Mouse (Mus musculus) brain, embryonic 14.5 days (tissue): ENCODE measurements around the gene Cdc40.

Source experiments
- CTCF ChIP-seq: fragments of 200-500 bp; IDR thresholded peaks from 2 replicates; pipeline ENCODE4 v1.5.1; 2012; ENCODE audit warnings: inconsistent platforms, mild to moderate bottlenecking, moderate library complexity, borderline replicate concordance; ENCODE audit not compliant: insufficient read depth, insufficient read length; ENCODE audit errors: extremely low read depth
- POLR2A ChIP-seq: fragments of 200-500 bp; IDR thresholded peaks from 2 replicates; pipeline ENCODE4 v1.6.1; 2012; ENCODE audit warnings: mild to moderate bottlenecking, inconsistent platforms, borderline replicate concordance; ENCODE audit not compliant: poor library complexity, insufficient read depth, insufficient read length, severe bottlenecking; ENCODE audit errors: extremely low read depth

DNA sequence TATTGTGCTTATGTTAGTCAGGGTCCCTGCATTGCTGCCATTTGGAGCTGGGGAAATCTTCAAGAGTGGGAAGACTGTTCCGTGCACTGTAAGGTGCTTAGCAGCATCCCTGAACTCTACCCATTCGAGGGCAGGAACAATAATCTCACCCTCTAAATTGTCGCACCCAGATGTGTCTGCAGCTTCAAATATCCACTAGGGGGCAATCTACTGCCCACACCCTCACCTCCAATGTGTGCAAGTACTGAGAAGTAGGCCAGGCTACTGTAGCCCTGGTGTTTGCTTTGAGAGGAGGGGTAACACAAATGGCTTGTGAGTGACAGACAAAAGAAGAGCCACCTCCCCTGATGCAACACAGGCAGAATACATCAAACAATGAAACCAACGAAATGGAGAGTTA is 69.5 kb downstream of the Cdc40 start:
- peak; percentile 39; the same call in 1 of the 2 replicates for TF ChIP-seq CTCF
- TF ChIP-seq POLR2A: no peak
